Mouse (Mus musculus): Measurements from ENCODE around the gene Gm20388.

GRCm38 (mm10) chr8:124273606-124274218, 4363.1 kb downstream of the Gm20388 start:
- TF ChIP-seq CTCF (IDR thresholded peaks at IDR 0.05; ENCODE audit: low read depth), result no peak
- no peak for TF ChIP-seq EP300 (optimal IDR thresholded peaks at IDR 0.05)
